Mouse (Mus musculus) heart, embryonic 15.5 days (tissue): ENCODE measurements around the gene Ncaph2. TPM values are rescaled to one million over a fixed set of nuclear protein-coding genes. Genes with fewer than 3 reads are reported as not detected.

ENCODE experiments used
- ATAC-seq: fragments of 200-750 bp; cut with Nextera tagmentation; replicated peaks from 2 replicates; pipeline ENCODE4 v1.8.0; 2017; ENCODE audit warnings: low read depth, moderate TSS enrichment; ENCODE audit not compliant: insufficient number of reproducible peaks, insufficient read depth, low FRiP score
- H3K27ac ChIP-seq: fragments of 300-500 bp; sonication (generic); 2 replicates; pipeline ENCODE4 v1.5.1; 2015; ENCODE audit warnings: mild to moderate bottlenecking, inconsistent platforms
- H3K27me3 ChIP-seq: fragments of 300-500 bp; sonication (generic); 2 replicates; pipeline ENCODE4 v1.6.1; 2015; ENCODE audit warnings: inconsistent platforms
- H3K36me3 ChIP-seq: fragments of 300-500 bp; sonication (generic); 2 replicates; pipeline ENCODE4 v1.6.1; 2015; ENCODE audit warnings: mild to moderate bottlenecking, inconsistent platforms
- H3K4me1 ChIP-seq: fragments of 300-500 bp; sonication (generic); replicated peaks from 2 replicates; pipeline ENCODE4 v1.6.1; 2015; ENCODE audit warnings: inconsistent platforms
- H3K4me2 ChIP-seq: fragments of 300-500 bp; sonication (generic); 2 replicates; pipeline ENCODE4 v1.6.1; 2015; ENCODE audit warnings: inconsistent platforms, mild to moderate bottlenecking, moderate library complexity
- H3K4me3 ChIP-seq: fragments of 300-500 bp; sonication (generic); 2 replicates; pipeline ENCODE4 v1.5.1; 2015; ENCODE audit warnings: mild to moderate bottlenecking, inconsistent platforms
- H3K9ac ChIP-seq: fragments of 300-500 bp; sonication (generic); 2 replicates; pipeline ENCODE4 v1.6.1; 2015; ENCODE audit warnings: mild to moderate bottlenecking, inconsistent platforms
- H3K9me3 ChIP-seq: fragments of 300-500 bp; sonication (generic); replicated peaks from 2 replicates; pipeline ENCODE4 v1.6.1; 2016; ENCODE audit warnings: inconsistent platforms
- WGBS: fragments of 180-500 bp; shearing (Covaris S2); methylation state at CpG from one replicate; pipeline ENCODE4 v1.1.7; 2015; ENCODE audit warnings: mixed read lengths; 5-methylcytosine and 5-hydroxymethylcytosine counted together
- polyA plus RNA-seq: library from polyadenylated mRNA; unstranded; fragments of >200 nt; fragmentation: Nextera tagmentation; extraction: Ambion mirVana; gene quantifications from 2 replicates; pipeline ENCODE4 v1.2.1, GENCODE M21; 2015

Ncaph2 gene
- polyA plus RNA-seq, 1 experiment from 2014 or later, result 85.3 TPM

DNA sequence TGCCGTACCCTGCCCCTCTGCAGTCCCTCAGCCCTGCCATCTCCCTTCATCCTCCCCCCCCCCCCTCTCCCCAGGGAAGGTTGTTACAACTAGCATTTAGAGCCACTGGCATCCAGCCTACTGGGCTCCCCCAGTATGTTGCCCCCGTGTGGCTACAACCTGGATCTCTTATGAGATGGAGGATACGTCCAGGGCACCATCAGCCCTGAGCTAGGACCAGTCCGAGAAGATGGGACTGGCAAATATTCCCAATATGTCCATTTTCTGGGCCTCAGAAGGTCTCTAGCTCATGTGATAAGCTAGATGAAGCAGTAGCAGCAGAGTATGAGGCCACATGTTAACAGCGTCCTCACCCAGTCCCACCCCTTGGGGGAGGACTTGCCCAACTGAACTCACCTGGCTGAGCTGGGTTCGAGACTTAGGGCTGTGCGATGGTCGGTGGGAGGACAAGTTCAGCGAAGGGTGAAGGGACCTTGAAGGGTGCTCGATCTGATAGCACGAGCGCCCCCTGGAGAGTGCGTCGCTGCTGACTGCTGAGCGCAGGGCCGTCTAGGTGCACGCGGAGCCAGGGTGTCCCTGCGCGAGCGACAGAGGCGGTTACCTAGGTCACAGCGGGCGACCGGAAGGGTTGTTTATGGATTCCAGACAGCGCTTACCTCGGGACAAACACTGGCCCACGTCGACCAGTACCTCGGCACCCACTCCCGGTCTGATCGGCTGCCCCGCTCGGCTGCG, 17.7 kb downstream of the Ncaph2 start:
- peak; percentile 85 for ATAC-seq

DNA sequence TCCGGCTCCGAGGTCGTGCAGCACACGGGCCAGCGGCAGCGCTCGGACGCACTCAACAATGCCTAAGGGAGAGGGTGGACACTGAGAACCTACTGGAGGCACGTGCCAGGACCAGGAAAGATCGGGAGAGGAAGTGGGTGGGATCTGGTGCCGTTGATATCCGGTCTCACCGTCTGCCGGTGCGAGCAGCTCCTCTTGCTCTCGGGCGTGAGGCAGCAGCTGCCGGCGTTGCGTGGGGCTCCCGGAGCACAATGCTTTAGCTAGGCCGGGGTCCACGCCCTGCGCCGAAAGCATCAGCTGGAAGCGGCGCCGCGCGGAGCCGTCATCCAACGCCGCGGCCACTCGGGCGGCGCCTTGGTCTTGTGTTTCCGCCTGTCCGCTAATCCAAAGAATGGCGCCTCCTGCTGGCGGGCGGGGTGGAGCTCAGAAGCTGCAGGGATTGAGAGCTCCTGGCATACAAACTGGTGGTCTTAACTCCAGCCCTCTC, 18.3 kb downstream of the Ncaph2 start, which contains the start of gene Sco2:
Sco2 (minus strand) TSS at position 85 of the 487 bp plus-strand sequence.
- ATAC-seq, result peak; percentile 79

More for the DNA sequence above, 17.7 kb downstream of the Ncaph2 start:
- Histone ChIP-seq H3K4me2 (peak overlapping the region; percentile 95), H3K27me3 (peaks cover 24% of the 10 kb centered on the region), H3K36me3 (peaks cover 43% of the 10 kb centered on the region), H3K4me1 (peaks cover 28% of the 10 kb centered on the region), H3K4me3 (peak overlapping the region; percentile 92), H3K27ac (peak overlapping the region; percentile 98), H3K9ac (peak overlapping the region; percentile 86), H3K9me3 (no peaks in the 10 kb centered on the region)
- 1% methylated on average over 35 of the region's 35 CpGs for WGBS

DNA sequence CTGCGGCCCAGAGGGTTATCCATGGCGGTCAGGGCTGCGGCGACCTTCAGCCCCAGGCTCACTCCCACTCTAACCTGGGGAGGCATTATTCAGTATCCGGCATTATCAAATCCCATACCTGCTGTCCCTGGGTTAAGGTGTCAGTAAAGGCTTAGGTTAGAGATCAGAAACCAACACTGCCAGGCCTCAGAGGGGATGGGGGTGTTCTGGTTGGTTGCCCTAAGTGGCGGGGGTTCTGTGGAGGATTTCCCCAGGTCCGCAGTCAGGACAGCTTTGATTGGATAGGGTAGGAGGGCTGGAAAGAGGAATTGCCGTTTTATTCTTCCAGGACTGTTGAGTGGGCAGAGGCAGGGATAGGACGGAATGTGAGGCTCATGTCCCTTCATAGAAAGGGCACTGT, 18.8 kb downstream of the Ncaph2 start:
- Histone ChIP-seq H3K27ac (peak overlapping the region; percentile 98), H3K4me1 (peaks cover 38% of the 10 kb centered on the region), H3K36me3 (peaks cover 31% of the 10 kb centered on the region), H3K4me2 (peak overlapping the region; percentile 95), H3K9me3 (no peaks in the 10 kb centered on the region), H3K27me3 (peaks cover 35% of the 10 kb centered on the region), H3K4me3 (peak overlapping the region; percentile 92), H3K9ac (peak overlapping the region; percentile 86)
- ATAC-seq, result no peak
- WGBS, result 49% methylated on average over 9 of the region's 9 CpGs

More for the DNA sequence above, 18.3 kb downstream of the Ncaph2 start, which contains the start of gene Sco2:
- Histone ChIP-seq H3K4me1 (peaks cover 34% of the 10 kb centered on the region), H3K4me3 (peak within 1 kb of the TSS; percentile 92), H3K4me2 (peak within 1 kb of the TSS; percentile 95), H3K27me3 (peaks cover 30% of the 10 kb centered on the region), H3K36me3 (peaks cover 37% of the 10 kb centered on the region), H3K9ac (peak within 1 kb of the TSS; percentile 86), H3K9me3 (no peaks in the 10 kb centered on the region), H3K27ac (peak within 1 kb of the TSS; percentile 98)
- 0% methylated on average over 42 of the region's 42 CpGs for WGBS

DNA sequence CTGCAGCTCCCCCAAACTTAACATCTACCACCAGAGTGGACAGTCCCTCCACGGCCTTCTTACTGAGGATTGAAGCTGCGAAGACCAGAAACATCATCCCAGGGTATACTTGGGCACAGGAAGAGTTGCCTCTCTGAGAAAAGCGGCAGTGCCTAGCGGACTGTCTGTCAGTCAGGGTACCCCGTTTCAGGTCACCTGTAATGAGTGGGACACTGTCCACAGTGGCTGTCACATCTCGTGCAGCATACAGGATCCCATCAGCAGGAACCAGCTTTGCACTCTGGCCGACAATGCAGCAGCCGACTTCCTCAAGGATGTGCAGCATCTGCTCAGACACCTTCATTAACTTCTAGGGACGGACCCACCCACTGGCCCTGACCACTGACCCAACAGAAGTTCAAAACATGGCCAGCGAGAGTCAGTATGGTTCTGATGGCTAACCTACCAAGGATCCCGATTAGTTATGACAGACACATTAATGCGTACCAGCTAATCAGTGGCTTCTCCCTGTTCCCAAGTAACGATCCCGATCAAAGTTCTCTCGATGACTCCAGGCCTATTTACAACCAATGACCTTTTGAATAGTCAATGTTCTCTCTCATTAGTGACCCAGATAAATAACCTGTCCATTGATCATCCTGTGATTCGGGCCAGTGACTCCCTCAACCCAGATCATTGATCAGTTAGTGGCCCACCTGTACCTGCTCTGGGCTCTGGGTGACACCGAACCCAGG, 19.4 kb downstream of the Ncaph2 start:
- no peaks in the 10 kb centered on the region for H3K9me3 ChIP-seq
- H3K27me3 ChIP-seq, result peaks cover 39% of the 10 kb centered on the region
- H3K4me1 ChIP-seq, result peaks cover 42% of the 10 kb centered on the region
- H3K36me3 ChIP-seq, result peaks cover 25% of the 10 kb centered on the region
- H3K4me3 ChIP-seq, result no peak overlapping the region
- H3K9ac ChIP-seq, result no peak overlapping the region
- WGBS, result 90% methylated on average over 17 of the region's 17 CpGs
- no peak for ATAC-seq
- H3K27ac ChIP-seq, result no peak overlapping the region
- H3K4me2 ChIP-seq, result no peak overlapping the region

DNA sequence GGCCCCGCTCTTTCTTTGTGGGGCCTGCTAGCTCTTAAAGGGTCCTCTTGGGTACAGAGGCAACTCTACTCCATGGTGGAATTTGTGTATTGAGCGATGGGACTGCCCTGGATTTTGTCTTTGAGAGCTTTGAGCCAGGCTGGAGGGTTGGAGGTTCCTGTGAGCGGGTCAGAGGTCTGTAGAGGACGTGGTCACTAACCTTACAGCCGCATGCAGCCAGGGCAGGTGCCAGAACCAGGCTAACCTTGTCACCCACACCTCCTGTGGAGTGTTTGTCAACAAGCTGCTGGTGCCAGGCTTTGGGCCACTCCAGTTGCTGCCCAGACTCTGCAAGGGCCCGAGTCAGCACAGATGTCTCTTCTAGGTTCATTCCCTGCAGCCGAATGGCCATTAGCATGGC, 20.5 kb downstream of the Ncaph2 start:
- Histone ChIP-seq H3K27ac (no peak overlapping the region), H3K9me3 (no peaks in the 10 kb centered on the region), H3K4me1 (peaks cover 42% of the 10 kb centered on the region), H3K27me3 (peaks cover 50% of the 10 kb centered on the region), H3K36me3 (peaks cover 16% of the 10 kb centered on the region), H3K4me2 (no peak overlapping the region), H3K9ac (no peak overlapping the region), H3K4me3 (no peak overlapping the region)
- ATAC-seq, result no peak
- 72% methylated on average over 7 of the region's 7 CpGs for WGBS

DNA sequence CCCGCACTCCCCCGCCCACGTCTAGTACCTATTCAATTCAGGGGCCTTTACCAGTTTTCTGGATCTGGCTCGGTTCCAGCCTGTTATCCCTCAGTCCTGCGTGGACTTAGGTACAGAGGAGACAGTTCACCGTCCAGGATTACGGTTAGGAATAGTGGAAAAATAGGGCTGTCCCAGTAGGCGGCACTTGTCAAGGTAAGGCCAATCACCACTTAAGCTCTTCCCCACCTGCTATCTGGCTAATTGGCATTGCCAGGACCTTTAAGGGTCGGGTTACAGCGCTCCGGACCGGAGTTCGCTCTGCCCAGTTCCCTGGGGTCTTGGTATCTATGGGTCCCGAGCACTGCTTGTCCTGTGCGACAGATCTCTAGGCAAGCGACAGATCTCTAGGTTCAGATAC, 21.4 kb downstream of the Ncaph2 start, which contains the start of gene Tymp:
Tymp (minus strand) TSS at position 83 of the 400 bp plus-strand sequence.
- H3K27me3 ChIP-seq, result peaks cover 56% of the 10 kb centered on the region
- no peak within 1 kb of the TSS for H3K4me3 ChIP-seq
- 28% methylated on average over 16 of the region's 16 CpGs for WGBS

DNA sequence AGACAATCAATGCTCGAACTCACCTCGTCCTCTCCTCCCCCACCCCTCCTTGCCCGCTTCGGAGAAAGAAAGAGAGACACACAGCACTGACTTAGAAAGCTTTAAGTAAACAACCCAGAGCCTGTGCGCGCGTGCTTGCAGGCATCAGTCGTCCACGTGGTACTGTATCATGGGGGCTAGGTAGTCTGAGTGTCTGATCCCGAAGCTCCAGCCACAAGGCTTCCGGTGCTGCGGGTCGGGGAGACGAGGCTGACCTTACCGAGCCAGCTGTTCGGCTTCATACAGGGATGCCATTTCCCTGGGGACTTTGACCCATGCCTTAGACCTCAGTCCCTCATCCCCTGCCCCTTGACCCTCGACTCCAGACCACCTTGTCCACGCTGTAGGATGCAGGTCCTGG, 21.8 kb downstream of the Ncaph2 start:
- Histone ChIP-seq H3K4me2 (peak overlapping the region; percentile 25; the same call in 1 of the 2 replicates), H3K27ac (no peak overlapping the region), H3K4me1 (peaks cover 40% of the 10 kb centered on the region), H3K27me3 (peaks cover 59% of the 10 kb centered on the region), H3K9me3 (no peaks in the 10 kb centered on the region), H3K9ac (no peak overlapping the region), H3K36me3 (peaks cover 3% of the 10 kb centered on the region), H3K4me3 (no peak overlapping the region)
- no peak for ATAC-seq
- WGBS, result 7% methylated on average over 18 of the region's 18 CpGs

More for the DNA sequence above, 21.4 kb downstream of the Ncaph2 start, which contains the start of gene Tymp:
- Histone ChIP-seq H3K9ac (no peak within 1 kb of the TSS), H3K36me3 (peaks cover 7% of the 10 kb centered on the region), H3K9me3 (no peaks in the 10 kb centered on the region), H3K4me1 (peaks cover 42% of the 10 kb centered on the region), H3K4me2 (peak within 1 kb of the TSS; percentile 25; the same call in 1 of the 2 replicates), H3K27ac (no peak within 1 kb of the TSS)
- ATAC-seq, result no peak

DNA sequence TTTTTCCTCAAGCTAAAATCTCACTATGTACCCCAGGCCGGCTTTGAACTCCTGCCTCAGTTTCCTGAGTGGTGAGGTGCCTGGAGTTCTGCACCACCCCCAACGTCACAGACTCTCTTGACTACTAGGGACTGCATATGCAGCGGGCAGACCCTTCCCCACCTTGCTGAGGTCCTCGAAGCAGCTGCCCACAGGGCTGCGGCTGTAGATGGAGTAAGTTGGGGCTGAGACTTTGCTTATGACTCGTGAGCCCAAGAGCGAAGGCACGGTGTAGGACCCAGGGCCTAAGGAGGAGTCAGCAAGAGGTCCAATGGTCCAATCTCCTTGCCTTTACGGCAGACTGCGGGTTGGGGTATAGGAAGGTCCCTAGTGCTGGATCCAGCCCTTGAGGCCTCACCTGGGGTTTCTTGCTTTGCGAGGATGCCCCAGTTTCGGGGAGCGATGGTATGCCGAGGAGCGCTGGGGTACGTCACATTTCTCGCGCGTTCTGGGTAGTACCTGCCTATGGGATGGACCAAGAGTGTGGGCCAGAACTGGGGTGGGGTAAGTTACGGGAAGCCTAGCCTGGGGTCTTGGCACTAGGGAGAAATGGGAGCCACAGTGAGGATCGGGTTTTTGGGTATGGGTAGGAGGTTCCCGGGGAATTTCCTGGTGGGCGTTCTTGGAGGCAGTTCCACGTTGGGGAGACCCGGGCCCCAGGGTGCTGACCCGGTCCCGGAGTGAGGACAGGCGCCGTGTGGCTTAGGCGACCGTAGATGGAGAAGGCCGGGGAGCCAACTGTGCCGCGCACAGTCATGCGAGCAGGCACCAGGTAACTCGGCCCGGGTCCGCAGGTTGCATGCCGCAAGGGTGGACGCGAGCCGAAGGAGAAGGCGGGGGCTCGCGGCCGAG, 22.7 kb downstream of the Ncaph2 start:
- peaks cover 32% of the 10 kb centered on the region for H3K4me1 ChIP-seq
- ATAC-seq, result no peak
- WGBS, result 12% methylated on average over 46 of the region's 46 CpGs
- no peaks in the 10 kb centered on the region for H3K9me3 ChIP-seq
- peak overlapping the region; percentile 57 for H3K9ac ChIP-seq
- peaks cover 64% of the 10 kb centered on the region for H3K27me3 ChIP-seq
- H3K4me2 ChIP-seq, result peak overlapping the region; percentile 89
- peak overlapping the region; percentile 44 for H3K4me3 ChIP-seq
- no peak overlapping the region for H3K27ac ChIP-seq
- no peaks in the 10 kb centered on the region for H3K36me3 ChIP-seq

DNA sequence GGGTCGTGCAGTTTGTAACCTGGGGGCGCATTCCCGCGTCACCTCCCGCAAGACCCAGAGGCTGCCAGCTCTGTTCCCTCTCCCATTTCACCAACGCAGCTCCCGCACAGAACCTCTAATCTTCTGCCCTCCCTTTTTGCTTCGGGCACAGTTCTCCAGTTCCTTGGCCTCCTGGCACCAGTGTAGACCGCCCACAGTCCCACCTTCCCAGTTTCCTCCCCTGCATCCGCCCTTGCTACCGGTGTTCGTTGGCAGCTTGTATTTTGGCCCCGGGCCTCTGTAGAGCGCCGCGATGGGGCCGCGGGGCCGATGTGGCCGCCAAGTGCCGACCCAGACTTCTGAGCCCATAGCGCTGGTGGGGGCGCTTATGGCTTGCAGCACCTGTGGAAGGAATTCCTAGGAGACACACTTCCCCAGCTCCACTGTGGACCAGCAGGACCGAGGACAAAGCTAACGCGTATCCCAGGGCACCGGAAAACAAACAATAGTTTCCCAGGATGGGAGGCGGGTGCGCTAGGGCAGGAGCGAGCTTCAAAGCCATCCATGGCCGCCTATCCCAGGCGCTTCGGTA, 23.4 kb downstream of the Ncaph2 start, which contains the start of gene Odf3b:
Odf3b (minus strand) TSS at position 452 of the 571 bp plus-strand sequence.
- Histone ChIP-seq H3K27me3 (peaks cover 64% of the 10 kb centered on the region), H3K27ac (no peak within 1 kb of the TSS), H3K9ac (peak within 1 kb of the TSS; percentile 57), H3K4me1 (peaks cover 29% of the 10 kb centered on the region), H3K9me3 (no peaks in the 10 kb centered on the region), H3K4me3 (peak within 1 kb of the TSS; percentile 44), H3K4me2 (peak within 1 kb of the TSS; percentile 89), H3K36me3 (no peaks in the 10 kb centered on the region)
- under 1% methylated on average over 33 of the region's 33 CpGs for whole genome bisulfite sequencing
- ATAC-seq, result no peak

DNA sequence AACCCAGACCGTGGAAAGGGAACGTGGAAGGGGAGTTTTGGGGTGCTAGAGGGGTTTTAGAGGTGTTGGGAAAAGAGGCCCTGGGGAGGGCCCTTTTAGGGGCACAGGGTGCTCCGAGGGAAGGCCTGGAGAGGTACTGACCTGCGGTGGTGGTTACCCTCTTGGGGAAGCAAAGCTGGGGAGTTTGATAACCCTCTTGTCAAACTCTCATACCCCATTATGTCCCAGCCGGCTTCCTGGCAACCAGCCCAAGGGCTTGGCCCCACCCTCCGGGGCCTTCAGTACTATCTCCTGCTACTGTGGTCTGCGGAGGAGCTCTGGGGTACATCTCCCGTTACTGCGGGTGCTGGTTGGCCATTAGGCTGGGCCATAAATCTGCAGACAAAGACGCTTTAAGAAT, 23.9 kb downstream of the Ncaph2 start:
- 7% methylated on average over 10 of the region's 10 CpGs for WGBS
- Histone ChIP-seq H3K9ac (no peak overlapping the region), H3K27me3 (peaks cover 64% of the 10 kb centered on the region)

More for the DNA sequence above, 23.9 kb downstream of the Ncaph2 start:
- no peak overlapping the region for H3K27ac ChIP-seq
- peak overlapping the region; percentile 44 for H3K4me3 ChIP-seq
- ATAC-seq, result no peak
- H3K4me1 ChIP-seq, result peaks cover 25% of the 10 kb centered on the region
- H3K4me2 ChIP-seq, result peak overlapping the region; percentile 89
- no peaks in the 10 kb centered on the region for H3K9me3 ChIP-seq
- H3K36me3 ChIP-seq, result no peaks in the 10 kb centered on the region
